Mouse (Mus musculus) cerebellum, adult 18-20 months (tissue): ENCODE results near the gene Brox.
"Not testable (repeated sequence)": the region's sequence is repeated elsewhere in the genome, so short reads cannot be mapped to it uniquely, and the experiment has no call there.

Experiments
- DNase-seq, 2 experiments: peaks; one replicate each; pipeline ENCODE4 v3.0.0; 2021

Gene Brox

GRCm38 (mm10) chr1:183296877-183297383 is at the start of gene Brox:
TSS of gene Brox (minus strand) at chr1:183297269.
- peak; percentile 94 to 96 for DNase-seq

- DNase-seq: no peak
These were observed 48.7 kb upstream of the Brox start for GRCm38 (mm10) chr1:183345817-183346195.

GRCm38 (mm10) chr1:183344886-183345816 is 48.1 kb upstream of the Brox start:
- DNase-seq: peak; percentile 86 to 88

GRCm38 (mm10) chr1:183342902-183343301 is 45.8 kb upstream of the Brox start:
- not testable (repeated sequence) for DNase-seq

GRCm38 (mm10) chr1:183327171-183327570 is 30.1 kb upstream of the Brox start:
- DNase-seq: no peak

- no peak for DNase-seq
These were observed 27.4 kb upstream of the Brox start for GRCm38 (mm10) chr1:183324433-183324832.

GRCm38 (mm10) chr1:183323923-183324322 is 26.9 kb upstream of the Brox start:
- no peak for DNase-seq

GRCm38 (mm10) chr1:183322496-183322895 is 25.4 kb upstream of the Brox start:
- DNase-seq: not testable (repeated sequence)

GRCm38 (mm10) chr1:183320708-183321107 is 23.6 kb upstream of the Brox start:
- no peak for DNase-seq

GRCm38 (mm10) chr1:183315783-183316182 is 18.7 kb upstream of the Brox start:
- DNase-seq: no peak

- no peak for DNase-seq
These were observed 15.0 kb upstream of the Brox start for GRCm38 (mm10) chr1:183312076-183312475.

- not testable (repeated sequence) for DNase-seq
These were observed 12.5 kb upstream of the Brox start for GRCm38 (mm10) chr1:183309601-183310000.

GRCm38 (mm10) chr1:183308476-183308875 is 11.4 kb upstream of the Brox start:
- DNase-seq: no peak

GRCm38 (mm10) chr1:183307555-183307954 is 10.5 kb upstream of the Brox start:
- no peak for DNase-seq

GRCm38 (mm10) chr1:183299161-183299560 is 2.1 kb upstream of the Brox start:
- peak; percentile 74 to 88 for DNase-seq

GRCm38 (mm10) chr1:183297886-183298489 is 919 bp upstream of the Brox start:
- peak in 1 of 2 experiments; percentile 15 for DNase-seq

GRCm38 (mm10) chr1:183297473-183297885 is 410 bp upstream of the Brox start:
- peak in 1 of 2 experiments; percentile 46 for DNase-seq

GRCm38 (mm10) chr1:183296465-183296864 is 604 bp downstream of the Brox start, which contains the start of gene Aida:
TSS of gene Aida (plus strand) at chr1:183296590.
- DNase-seq: peak; percentile 41 to 53

- DNase-seq: no peak
These were observed 7.5 kb downstream of the Brox start for GRCm38 (mm10) chr1:183289576-183289975.

GRCm38 (mm10) chr1:183288351-183288750 is 8.7 kb downstream of the Brox start:
- no peak for DNase-seq

- no peak for DNase-seq
These were observed 21.3 kb downstream of the Brox start for GRCm38 (mm10) chr1:183275763-183276162.

- no peak for DNase-seq
These were observed 22.7 kb downstream of the Brox start for GRCm38 (mm10) chr1:183274385-183274784.
